Mouse (Mus musculus): ENCODE results near the gene Manba.

DNA sequence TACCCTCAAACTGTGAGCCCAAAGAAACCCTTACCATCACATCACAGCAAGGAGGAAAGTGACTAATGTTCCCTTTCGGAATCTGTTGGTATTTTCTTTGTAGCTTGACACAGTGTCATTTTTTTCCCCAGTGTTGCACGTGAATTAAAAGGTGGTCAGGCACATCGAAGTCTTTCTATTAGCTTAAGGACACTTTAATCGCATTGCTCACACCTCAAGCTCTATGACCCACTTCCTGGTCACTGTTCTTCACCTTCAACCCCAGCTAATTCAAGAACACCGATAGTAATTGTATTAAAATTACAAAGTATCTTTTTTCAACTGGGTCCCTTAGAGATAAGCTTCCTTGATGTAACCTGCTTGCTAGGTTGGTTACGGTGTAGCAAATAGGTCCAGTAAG lies 4.6 kb upstream of the Manba start:
- TF ChIP-seq CTCF (IDR thresholded peaks at IDR 0.05; ENCODE audit: low read depth, low read length), result no peak
- no peak for TF ChIP-seq POLR2AphosphoS5 (IDR thresholded peaks at IDR 0.05; ENCODE audit: insufficient replicate concordance, low read depth, low read length)
- no peak for TF ChIP-seq TAL1 (conservative IDR thresholded peaks at IDR 0.05; ENCODE audit: low read depth, low read length)
- no peak for TF ChIP-seq GATA1 (IDR thresholded peaks at IDR 0.05; ENCODE audit: borderline replicate concordance, low read length)
- TF ChIP-seq GATA2 (IDR thresholded peaks at IDR 0.05; ENCODE audit: borderline replicate concordance, low read depth, low read length), result no peak
